Mouse (Mus musculus) liver, adult 2 months (tissue): Measurements from ENCODE around the gene Ppp2r2c. TPM values are rescaled to one million over a fixed set of nuclear protein-coding genes. Genes with fewer than 3 reads are reported as not detected.

Source experiments
- DNase-seq: peaks from one replicate; pipeline ENCODE4 v3.0.0-alpha.2; 2011; ENCODE audit warnings: low read depth, low spot score; ENCODE audit errors: extremely low read depth
- H3K27ac ChIP-seq: fragments of 200-500 bp; replicated peaks from 2 replicates; pipeline ENCODE4 v1.5.1; 2012; ENCODE audit warnings: low read depth, mild to moderate bottlenecking, control low read depth, inconsistent platforms, low read length; ENCODE audit not compliant: insufficient read depth
- H3K27me3 ChIP-seq: fragments of 200-500 bp; 2 replicates; pipeline ENCODE4 v1.6.1; 2012; ENCODE audit warnings: mild to moderate bottlenecking, moderate library complexity, low read length, inconsistent platforms; ENCODE audit not compliant: control insufficient read depth, insufficient read depth
- H3K36me3 ChIP-seq: fragments of 200-500 bp; 2 replicates; pipeline ENCODE4 v1.6.1; 2012; ENCODE audit warnings: low read length, inconsistent platforms; ENCODE audit not compliant: control insufficient read depth, insufficient read depth
- H3K4me1 ChIP-seq: fragments of 200-500 bp; 2 replicates; pipeline ENCODE4 v1.6.1; 2011; ENCODE audit warnings: low read length; ENCODE audit not compliant: control insufficient read depth, insufficient read depth
- H3K4me3 ChIP-seq: fragments of 200-500 bp; 2 replicates; pipeline ENCODE4 v1.5.1; 2011; ENCODE audit warnings: low read depth, mild to moderate bottlenecking, control low read depth, low read length, moderate library complexity; ENCODE audit not compliant: insufficient read depth
- H3K79me2 ChIP-seq: fragments of 200-500 bp; 2 replicates; pipeline ENCODE4 v1.6.1; 2012; ENCODE audit warnings: inconsistent platforms, mild to moderate bottlenecking, low read length, moderate library complexity; ENCODE audit not compliant: control insufficient read depth, insufficient read depth
- H3K9ac ChIP-seq: fragments of 200-500 bp; 2 replicates; pipeline ENCODE4 v1.6.1; 2012; ENCODE audit warnings: low read depth, mild to moderate bottlenecking, control low read depth, inconsistent platforms, low read length
- CTCF ChIP-seq: fragments of 200-500 bp; IDR thresholded peaks from 2 replicates; pipeline ENCODE4 v1.5.1; 2011; ENCODE audit warnings: low read depth, low read length, control low read depth
- POLR2A ChIP-seq: fragments of 200-500 bp; IDR thresholded peaks from 2 replicates; pipeline ENCODE4 v1.6.1; 2011; ENCODE audit warnings: low read length, control low read depth; ENCODE audit not compliant: insufficient read depth; ENCODE audit errors: extremely low read depth
- WGBS: fragments of 180-500 bp; shearing (Covaris S2); methylation state at CpG from one replicate; pipeline ENCODE4 v1.1.7; 2018; 5-methylcytosine and 5-hydroxymethylcytosine counted together
- polyA plus RNA-seq: library from polyadenylated mRNA; depleted of rRNA; stranded (reverse); fragments of >200 nt; gene quantifications from 2 replicates; pipeline ENCODE4 v1.2.3, GENCODE M21; 2012
- total RNA-seq: library from RNA; depleted of rRNA; stranded (reverse); fragments of >200 nt; gene quantifications from 2 replicates; pipeline ENCODE4 v1.2.3, GENCODE M21; 2014

Gene Ppp2r2c
- total and polyA plus RNA-seq, 2 experiments = under 0.01 TPM; not detected in 1

GRCm38 (mm10) chr5:36916581-36916980 lies 48.3 kb downstream of the Ppp2r2c start:
- H3K27ac ChIP-seq = no peak overlapping the region
- DNase-seq = no peak
- TF ChIP-seq POLR2A (no peak), CTCF (no peak)
- H3K4me3 ChIP-seq = no peak overlapping the region
- no peak overlapping the region for H3K9ac ChIP-seq
- 75% methylated on average over 4 of the region's 4 CpGs for WGBS
- no peaks in the 10 kb centered on the region for H3K79me2 ChIP-seq
- 0 out of 2 replicates have a peak, but pooled peaks cover 1% of the 10 kb centered on the region for H3K27me3 ChIP-seq
- H3K36me3 ChIP-seq = no peaks in the 10 kb centered on the region
- H3K4me1 ChIP-seq = peaks cover 2% of the 10 kb centered on the region; the same call in 1 of the 2 replicates

GRCm38 (mm10) chr5:36917245-36917644 lies 48.9 kb downstream of the Ppp2r2c start:
- Histone ChIP-seq H3K79me2 (no peaks in the 10 kb centered on the region), H3K27ac (no peak overlapping the region), H3K4me1 (peaks cover 2% of the 10 kb centered on the region; the same call in 1 of the 2 replicates), H3K36me3 (no peaks in the 10 kb centered on the region), H3K27me3 (no peaks in the 10 kb centered on the region), H3K4me3 (no peak overlapping the region), H3K9ac (no peak overlapping the region)
- WGBS = 80% methylated on average over 4 of the region's 4 CpGs
- no peak for DNase-seq
- TF ChIP-seq CTCF (no peak), POLR2A (no peak)

- Histone ChIP-seq H3K4me1 (peaks cover 2% of the 10 kb centered on the region; the same call in 1 of the 2 replicates), H3K36me3 (no peaks in the 10 kb centered on the region), H3K79me2 (no peaks in the 10 kb centered on the region), H3K9ac (no peak overlapping the region), H3K27ac (no peak overlapping the region), H3K4me3 (no peak overlapping the region), H3K27me3 (no peaks in the 10 kb centered on the region)
- DNase-seq = no peak
- WGBS = 73% methylated on average over 7 of the region's 7 CpGs
- no peak for TF ChIP-seq POLR2A
- TF ChIP-seq CTCF = no peak
Measured at GRCm38 (mm10) chr5:36918016-36918415, 49.7 kb downstream of the Ppp2r2c start.

- no peaks in the 10 kb centered on the region for H3K36me3 ChIP-seq
- H3K4me3 ChIP-seq = no peak overlapping the region
- TF ChIP-seq POLR2A (no peak), CTCF (peak; percentile 18; the same call in 1 of the 2 replicates)
- H3K27me3 ChIP-seq = no peaks in the 10 kb centered on the region
- WGBS = 80% methylated on average over 1 of the region's 1 CpGs
- H3K4me1 ChIP-seq = peaks cover 2% of the 10 kb centered on the region; the same call in 1 of the 2 replicates
- H3K79me2 ChIP-seq = no peaks in the 10 kb centered on the region
- no peak for DNase-seq
- no peak overlapping the region for H3K9ac ChIP-seq
- H3K27ac ChIP-seq = no peak overlapping the region
Measured at GRCm38 (mm10) chr5:36920072-36920471, 51.8 kb downstream of the Ppp2r2c start.

GRCm38 (mm10) chr5:36921871-36922270 lies 53.6 kb downstream of the Ppp2r2c start:
- Histone ChIP-seq H3K36me3 (no peaks in the 10 kb centered on the region), H3K4me1 (peaks cover 2% of the 10 kb centered on the region; the same call in 1 of the 2 replicates), H3K79me2 (no peaks in the 10 kb centered on the region), H3K27ac (no peak overlapping the region), H3K4me3 (no peak overlapping the region), H3K27me3 (no peaks in the 10 kb centered on the region), H3K9ac (no peak overlapping the region)
- 91% methylated on average over 1 of the region's 1 CpGs for WGBS
- no peak for DNase-seq
- no peak for TF ChIP-seq POLR2A
- TF ChIP-seq CTCF = no peak

GRCm38 (mm10) chr5:36922811-36923210 lies 54.5 kb downstream of the Ppp2r2c start:
- H3K4me1 ChIP-seq = peaks cover 2% of the 10 kb centered on the region; the same call in 1 of the 2 replicates
- H3K27ac ChIP-seq = no peak overlapping the region
- no peak overlapping the region for H3K9ac ChIP-seq
- H3K27me3 ChIP-seq = no peaks in the 10 kb centered on the region
- H3K79me2 ChIP-seq = no peaks in the 10 kb centered on the region
- DNase-seq = no peak
- WGBS = 66% methylated on average over 10 of the region's 10 CpGs
- TF ChIP-seq POLR2A (no peak), CTCF (no peak)
- H3K4me3 ChIP-seq = no peak overlapping the region
- no peaks in the 10 kb centered on the region for H3K36me3 ChIP-seq
